Comparison of ENCODE assay signal across 23 mouse cellular contexts in the genomic region with DNA sequence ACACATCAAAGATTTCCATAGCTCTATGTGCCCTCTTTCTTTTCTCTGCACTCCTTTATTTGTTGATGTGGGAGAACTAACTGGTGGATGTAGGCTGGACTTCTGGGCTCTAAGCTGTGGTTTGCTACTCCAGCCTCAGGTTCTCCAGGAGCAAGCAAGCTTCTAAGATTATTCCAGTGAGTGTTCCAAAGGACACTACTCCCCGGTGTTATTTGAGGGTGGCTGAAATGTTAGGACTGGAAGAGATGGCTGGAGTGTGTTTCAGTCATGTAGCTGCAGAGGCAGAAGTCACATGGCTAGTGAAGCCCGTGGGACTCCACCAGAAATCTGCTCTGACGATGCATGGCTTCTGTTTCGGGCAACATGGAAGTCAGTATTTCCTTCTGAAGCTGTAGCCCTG. TPM values are rescaled to one million over a fixed set of nuclear protein-coding genes. Genes with fewer than 3 reads are reported as not detected.
A peak's percentile ranks its signal among the peaks of the same experiment; 100 is the strongest.
DNase-seq lines count a peak whose midpoint lies in the region; ATAC-seq and TF ChIP-seq lines count a peak whose summit lies in the region.
"Had no signal": no experiment of that assay in that cellular context is flagged by ENCODE, and none has a peak within 500 bp of the region (broad histone marks: within the 10 kb centered on the region; RNA-seq: fewer than 3 reads in every experiment).

No protein-coding gene starts in this region.

- no peak for TF ChIP-seq RAD21 in CH12.LX (IDR thresholded peaks at IDR 0.05; ENCODE audit: low read depth, low read length)

- H3K4me3 ChIP-seq in kidney, embryonic 15.5 days (replicated peaks), result no peak overlapping the region
- no peak overlapping the region for H3K4me3 ChIP-seq in kidney, adult 2 months (ENCODE audit: insufficient read depth, low read depth, low read length)
- peak overlapping the region in 2 of 3 experiments; percentile 9 to 31 for H3K4me3 ChIP-seq in CH12.LX (replicated peaks in 1 of 3; ENCODE audit: low read depth in 2 of 3, low read length in 2 of 3, poor library complexity in 1 of 3)
- no peak overlapping the region for H3K4me3 ChIP-seq in liver, postnatal 0 days (ENCODE audit: low read depth, low read length)
- H3K4me3 ChIP-seq in midbrain, embryonic 14.5 days (replicated peaks; ENCODE audit: low read depth, low read length), result no peak overlapping the region
- H3K4me3 ChIP-seq in midbrain, embryonic 13.5 days (replicated peaks), result no peak overlapping the region
- H3K4me3 ChIP-seq: forebrain, embryonic 10.5 days; hindbrain, embryonic 15.5 days; left cerebral cortex, adult 2 months; stomach, embryonic 15.5 days had no signal

- dilution Hi-C loops in CH12.LX (cut with MboI; ENCODE audit: extremely low pct_ligation_motif_present, extremely low pct_unique_long_range_greater_than_20kb, low sequenced_read_pairs), result no loop called here

- no peak for DNase-seq in kidney, adult 2 months
- peak; percentile 56 for DNase-seq in CH12.LX (ENCODE audit: extremely low read depth)
- peak; percentile 60 for DNase-seq in adipocyte (ENCODE audit: low spot score)
- DNase-seq in liver, postnatal 0 days, result no peak
- no peak for DNase-seq in midbrain, embryonic 14.5 days
- DNase-seq: adrenal gland, postnatal 25 days; cerebellum, adult 8-10 months; gastrocnemius, postnatal 10 days; heart, adult 18-20 months; kidney, adult 8-10 months; layer of hippocampus, adult 9-11 months; right cerebral cortex, postnatal 25 days; spleen, adult 18-20 months; thymus, postnatal 36 days had no signal

- no peaks in the 10 kb centered on the region for H3K27me3 ChIP-seq in kidney, embryonic 15.5 days
- no peaks in the 10 kb centered on the region for H3K27me3 ChIP-seq in kidney, adult 2 months (replicated peaks; ENCODE audit: control insufficient read depth, insufficient read depth, low read length)
- H3K27me3 ChIP-seq in CH12.LX (replicated peaks), result no peaks in the 10 kb centered on the region
- H3K27me3 ChIP-seq in liver, postnatal 0 days (ENCODE audit: insufficient read depth, low read length), result no peaks in the 10 kb centered on the region
- H3K27me3 ChIP-seq in midbrain, embryonic 14.5 days (ENCODE audit: control insufficient read depth, insufficient read depth, low read length), result no peaks in the 10 kb centered on the region
- no peaks in the 10 kb centered on the region for H3K27me3 ChIP-seq in midbrain, embryonic 13.5 days
- H3K27me3 ChIP-seq: hindbrain, embryonic 15.5 days; stomach, embryonic 15.5 days had no signal

- TF ChIP-seq CTCF in kidney, adult 2 months (conservative IDR thresholded peaks at IDR 0.05; ENCODE audit: insufficient read depth, insufficient read length, low read depth, low read length), result no peak
- no peak for TF ChIP-seq CTCF in CH12.LX (conservative IDR thresholded peaks at IDR 0.05 in 1 of 2, IDR thresholded peaks at IDR 0.05 in 1 of 2; ENCODE audit: low read depth in 2 of 2, low read length in 2 of 2)
- no peak for TF ChIP-seq CTCF in liver, postnatal 0 days (IDR thresholded peaks at IDR 0.05; ENCODE audit: low read depth)

- TF ChIP-seq POLR2A in kidney, adult 2 months (IDR thresholded peaks at IDR 0.05; ENCODE audit: low read depth, low read length), result no peak
- no peak for TF ChIP-seq POLR2A in CH12.LX (IDR thresholded peaks at IDR 0.05; ENCODE audit: low read depth, low read length)

- no peak overlapping the region for H3K27ac ChIP-seq in kidney, embryonic 15.5 days
- no peak overlapping the region for H3K27ac ChIP-seq in kidney, adult 2 months (ENCODE audit: insufficient read depth, low read depth, low read length)
- no peak overlapping the region for H3K27ac ChIP-seq in CH12.LX (ENCODE audit: insufficient read depth, low read depth)
- H3K27ac ChIP-seq in liver, postnatal 0 days (ENCODE audit: low read depth), result peak overlapping the region; percentile 51; the same call in 1 of the 2 replicates
- H3K27ac ChIP-seq in midbrain, embryonic 14.5 days (replicated peaks; ENCODE audit: low read depth, low read length), result no peak overlapping the region
- H3K27ac ChIP-seq in midbrain, embryonic 13.5 days, result no peak overlapping the region
- H3K27ac ChIP-seq: forebrain, embryonic 10.5 days; hindbrain, embryonic 15.5 days; left cerebral cortex, adult 2 months; macrophage; stomach, embryonic 15.5 days had no signal

- peaks cover 38% of the 10 kb centered on the region for H3K4me1 ChIP-seq in kidney, embryonic 15.5 days
- H3K4me1 ChIP-seq in kidney, adult 2 months (ENCODE audit: control insufficient read depth, insufficient read depth, low read length), result peaks cover 11% of the 10 kb centered on the region
- peaks cover 6 to 34% of the 10 kb centered on the region in 2 experiments; a peak in 3 of 4 replicates for H3K4me1 ChIP-seq in CH12.LX (ENCODE audit: control insufficient read depth in 1 of 2, insufficient read depth in 2 of 2)
- peaks cover 16% of the 10 kb centered on the region for H3K4me1 ChIP-seq in liver, postnatal 0 days (ENCODE audit: insufficient read depth)
- H3K4me1 ChIP-seq in midbrain, embryonic 14.5 days (ENCODE audit: control insufficient read depth, insufficient read depth, low read length), result peaks cover 22% of the 10 kb centered on the region
- H3K4me1 ChIP-seq in midbrain, embryonic 13.5 days (replicated peaks), result peaks cover 32% of the 10 kb centered on the region

- H3K9ac ChIP-seq in kidney, embryonic 15.5 days, result no peak overlapping the region
- H3K9ac ChIP-seq in CH12.LX (ENCODE audit: insufficient read depth, low read depth), result peak overlapping the region; percentile 25; the same call in 1 of the 2 replicates
- H3K9ac ChIP-seq in liver, postnatal 0 days (replicated peaks), result no peak overlapping the region
- no peak overlapping the region for H3K9ac ChIP-seq in midbrain, embryonic 14.5 days (replicated peaks; ENCODE audit: low read length)
- no peak overlapping the region for H3K9ac ChIP-seq in midbrain, embryonic 13.5 days (replicated peaks)
- H3K9ac ChIP-seq: hindbrain, embryonic 15.5 days; stomach, embryonic 15.5 days had no signal

- 62% methylated on average over 4 of the region's 4 CpGs for WGBS in kidney, embryonic 15.5 days
- WGBS in kidney, adult 2 months, result 66% methylated on average over 4 of the region's 4 CpGs
- WGBS in liver, postnatal 0 days (ENCODE audit: insufficient replicate concordance), result 58% methylated on average over 4 of the region's 4 CpGs
- 71% methylated on average over 4 of the region's 4 CpGs for WGBS in midbrain, embryonic 14.5 days
- 71% methylated on average over 4 of the region's 4 CpGs for WGBS in midbrain, embryonic 13.5 days

- in situ Hi-C loops in CH12.LX (cut with MboI; ENCODE audit: low pct_ligation_motif_present, low pct_unique_long_range_greater_than_20kb, low sequenced_read_pairs), result loop anchor here (25.0 kb wide), 1 partner anchor 341 kb away; no protein-coding TSS in a partner anchor

- no peaks in the 10 kb centered on the region for H3K9me3 ChIP-seq in kidney, embryonic 15.5 days (replicated peaks)
- no peaks in the 10 kb centered on the region for H3K9me3 ChIP-seq in CH12.LX (replicated peaks; ENCODE audit: low read length)
- H3K9me3 ChIP-seq in liver, postnatal 0 days (ENCODE audit: low read length), result no peaks in the 10 kb centered on the region
- no peaks in the 10 kb centered on the region for H3K9me3 ChIP-seq in midbrain, embryonic 14.5 days (ENCODE audit: control insufficient read depth, low read length)
- no peaks in the 10 kb centered on the region for H3K9me3 ChIP-seq in midbrain, embryonic 13.5 days
- H3K9me3 ChIP-seq: forebrain, embryonic 10.5 days; hindbrain, embryonic 15.5 days; stomach, embryonic 15.5 days had no signal

- ATAC-seq in kidney, embryonic 15.5 days (replicated peaks; ENCODE audit: low FRiP score), result no peak
- ATAC-seq in liver, postnatal 0 days, result no peak
- no peak for ATAC-seq in midbrain, embryonic 14.5 days (ENCODE audit: low FRiP score, low TSS enrichment)
- no peak for ATAC-seq in midbrain, embryonic 13.5 days
- ATAC-seq: forebrain, embryonic 16.5 days; lung, postnatal 0 days had no signal

- H3K79me2 ChIP-seq in CH12.LX (replicated peaks; ENCODE audit: control insufficient read depth, extremely low read depth, insufficient read depth, poor library complexity, severe bottlenecking), result peaks cover 26% of the 10 kb centered on the region

- 0 out of 2 replicates have a peak overlapping the region, but pooled peaks have one; percentile 1 for H3K4me2 ChIP-seq in kidney, embryonic 15.5 days
- H3K4me2 ChIP-seq in CH12.LX (ENCODE audit: insufficient read depth, low read depth, poor library complexity, severe bottlenecking), result peak overlapping the region; percentile 69
- H3K4me2 ChIP-seq in liver, postnatal 0 days (ENCODE audit: low read depth, low read length), result 0 out of 2 replicates have a peak overlapping the region, but pooled peaks have one; percentile 26
- H3K4me2 ChIP-seq in midbrain, embryonic 14.5 days (ENCODE audit: low read length), result no peak overlapping the region
- no peak overlapping the region for H3K4me2 ChIP-seq in midbrain, embryonic 13.5 days (replicated peaks)
- H3K4me2 ChIP-seq: hindbrain, embryonic 15.5 days; stomach, embryonic 15.5 days had no signal

- no peak for TF ChIP-seq EP300 in CH12.LX (IDR thresholded peaks at IDR 0.05; ENCODE audit: low read length)
- no peak for TF ChIP-seq EP300 in liver, postnatal 0 days (IDR thresholded peaks at IDR 0.05; ENCODE audit: low read depth)

- H3K36me3 ChIP-seq in kidney, embryonic 15.5 days, result no peaks in the 10 kb centered on the region
- no peaks in the 10 kb centered on the region for H3K36me3 ChIP-seq in kidney, adult 2 months (ENCODE audit: control insufficient read depth, insufficient read depth, low read length)
- H3K36me3 ChIP-seq in CH12.LX (replicated peaks in 1 of 2; ENCODE audit: control insufficient read depth in 1 of 2, insufficient read depth in 1 of 2, low read length in 1 of 2), result no peaks in the 10 kb centered on the region
- H3K36me3 ChIP-seq in liver, postnatal 0 days (replicated peaks; ENCODE audit: insufficient read depth, low read length), result no peaks in the 10 kb centered on the region
- no peaks in the 10 kb centered on the region for H3K36me3 ChIP-seq in midbrain, embryonic 14.5 days (ENCODE audit: control insufficient read depth, insufficient read depth, low read length)
- no peaks in the 10 kb centered on the region for H3K36me3 ChIP-seq in midbrain, embryonic 13.5 days
- H3K36me3 ChIP-seq: forebrain, embryonic 10.5 days; hindbrain, embryonic 15.5 days; stomach, embryonic 15.5 days had no signal

TF ChIP-seq in CH12.LX, 34 proteins besides CTCF, POLR2A, EP300 and RAD21 (continues in another document):
- TF ChIP-seq MYC (IDR thresholded peaks at IDR 0.05; ENCODE audit: low read depth, low read length) (peak; percentile 40; the same call in 1 of the 2 replicates), KAT2A (IDR thresholded peaks at IDR 0.05; ENCODE audit: insufficient replicate concordance, low read length) (no peak)

RNA-seq across cellular contexts. Expression of a gene that starts 2.3 kb away (rescaled TPM):
- 28.5 and 30.0 TPM in 2 replicates for polyA plus RNA-seq in kidney, embryonic 15.5 days (2015; fragmentation: Nextera tagmentation; extraction: Ambion mirVana)
- 23.6 and 29.0 TPM in 2 replicates for polyA plus RNA-seq in kidney, adult 2 months (2012; rRNA removed)
- total RNA-seq in CH12.LX (2012; rRNA removed) (15.7 and 18.1 TPM in 2 replicates), CH12.LX (2014; rRNA removed) (40.8 and 42.5 TPM in 2 replicates)
- polyA plus RNA-seq in CH12.LX (2012; ENCODE audit: insufficient read length, low read depth), result 25.7 and 33.5 TPM in 2 replicates
- polyA plus RNA-seq in liver, postnatal 0 days (2015; fragmentation: Nextera tagmentation; extraction: Ambion mirVana), result 29.8 and 33.3 TPM in 2 replicates
- 31.7 and 34.6 TPM in 2 replicates for polyA plus RNA-seq in midbrain, embryonic 14.5 days (2014; fragmentation: Nextera tagmentation; extraction: Ambion mirVana)
- 25.6 and 28.5 TPM in 2 replicates for polyA plus RNA-seq in midbrain, embryonic 13.5 days (2015; fragmentation: Nextera tagmentation; extraction: Ambion mirVana)

Comparison
In these comparisons a context has a peak if more than half of its experiments do, and no peak if none do; other contexts are left out.
1. H3K4me2 ChIP-seq: peak in kidney, embryonic 15.5 days (single experiment), CH12.LX (single experiment) and liver, postnatal 0 days (single experiment); none in midbrain, embryonic 14.5 days (single experiment) and midbrain, embryonic 13.5 days (single experiment).
2. H3K4me3 ChIP-seq: peak in CH12.LX (2 of 3); none in kidney, embryonic 15.5 days (single experiment), kidney, adult 2 months (single experiment), liver, postnatal 0 days (single experiment), midbrain, embryonic 14.5 days (single experiment) and midbrain, embryonic 13.5 days (single experiment).
3. DNase-seq: peak in CH12.LX (single experiment) and adipocyte (single experiment); none in kidney, adult 2 months (single experiment), liver, postnatal 0 days (single experiment) and midbrain, embryonic 14.5 days (single experiment).